Mouse (Mus musculus) intestine, embryonic 14.5 days (tissue): Measurements from ENCODE around the gene Agk. TPM values are rescaled to one million over a fixed set of nuclear protein-coding genes. Genes with fewer than 3 reads are reported as not detected.
A peak's percentile ranks its signal among the peaks of the same experiment; 100 is the strongest.

ENCODE experiments used
- ATAC-seq: fragments of 200-750 bp; cut with Nextera tagmentation; replicated peaks from 2 replicates; pipeline ENCODE4 v1.8.0; 2017; ENCODE audit warnings: low read depth, moderate number of reproducible peaks, moderate TSS enrichment, moderate library complexity; ENCODE audit not compliant: low FRiP score, low TSS enrichment
- DNase-seq: peaks from one replicate; pipeline ENCODE4 v3.0.0-alpha.2; 2018; ENCODE audit warnings: low spot score
- H3K27ac ChIP-seq: fragments of 300-500 bp; sonication (generic); 2 replicates; pipeline ENCODE4 v1.5.1; 2014; ENCODE audit warnings: low read depth, mild to moderate bottlenecking, control low read depth
- H3K27me3 ChIP-seq: fragments of 300-500 bp; sonication (generic); replicated peaks from 2 replicates; pipeline ENCODE4 v1.6.1; 2014; ENCODE audit warnings: low read length, control low read depth; ENCODE audit not compliant: control insufficient read depth, insufficient read depth
- H3K36me3 ChIP-seq: fragments of 300-500 bp; sonication (generic); 2 replicates; pipeline ENCODE4 v1.6.1; 2014; ENCODE audit warnings: low read length, control low read depth; ENCODE audit not compliant: control insufficient read depth, insufficient read depth
- H3K4me1 ChIP-seq: fragments of 300-500 bp; sonication (generic); replicated peaks from 2 replicates; pipeline ENCODE4 v1.6.1; 2014; ENCODE audit warnings: low read length, control low read depth, mixed read lengths; ENCODE audit not compliant: control insufficient read depth, insufficient read depth
- H3K4me2 ChIP-seq: fragments of 300-500 bp; sonication (generic); 2 replicates; pipeline ENCODE4 v1.6.1; 2014; ENCODE audit warnings: low read length
- H3K4me3 ChIP-seq: fragments of 300-500 bp; sonication (generic); 2 replicates; pipeline ENCODE4 v1.5.1; 2014; ENCODE audit warnings: low read depth, low read length, control low read depth, mixed read lengths
- H3K9ac ChIP-seq: fragments of 300-500 bp; sonication (generic); 2 replicates; pipeline ENCODE4 v1.6.1; 2014; ENCODE audit warnings: mild to moderate bottlenecking, low read length
- H3K9me3 ChIP-seq: fragments of 300-500 bp; sonication (generic); 2 replicates; pipeline ENCODE4 v1.6.1; 2016; ENCODE audit warnings: low read length, control low read depth; ENCODE audit not compliant: control insufficient read depth
- WGBS: fragments of 180-500 bp; shearing (Covaris S2); extraction: QIAGEN DNeasy Blood & Tissue Kit; methylation state at CpG from one replicate; pipeline ENCODE4 v1.1.7; 2014; 5-methylcytosine and 5-hydroxymethylcytosine counted together
- polyA plus RNA-seq: library from polyadenylated mRNA; unstranded; fragments of >200 nt; fragmentation: Nextera tagmentation; extraction: Ambion mirVana; gene quantifications from 2 replicates; pipeline ENCODE4 v1.2.1, GENCODE M21; 2014

The Agk gene
- polyA plus RNA-seq = 41.4 and 46.7 TPM in 2 replicates

- peak within 1 kb of the TSS; percentile 80 for H3K27ac ChIP-seq
- WGBS = 3% methylated on average over 52 of the region's 52 CpGs
- peak within 1 kb of the TSS; percentile 67 for H3K4me3 ChIP-seq
- DNase-seq = peak; percentile 93
- ATAC-seq = peak; percentile 96
- no peaks in the 10 kb centered on the region for H3K27me3 ChIP-seq
- peaks cover 9% of the 10 kb centered on the region for H3K36me3 ChIP-seq
- peak within 1 kb of the TSS; percentile 81 for H3K9ac ChIP-seq
- H3K4me1 ChIP-seq = no peaks in the 10 kb centered on the region; the same call in 1 of the 2 replicates
- H3K9me3 ChIP-seq = no peaks in the 10 kb centered on the region
- peak within 1 kb of the TSS; percentile 62 for H3K4me2 ChIP-seq
Measured at GRCm38 (mm10) chr6:40324897-40325841, at the start of gene Agk. TSS of gene Agk (plus strand) at chr6:40325172.

- 82% methylated on average over 5 of the region's 5 CpGs for whole genome bisulfite sequencing
- ATAC-seq = no peak
- Histone ChIP-seq H3K36me3 (no peaks in the 10 kb centered on the region), H3K9me3 (no peaks in the 10 kb centered on the region), H3K27ac (no peak overlapping the region), H3K4me1 (no peaks in the 10 kb centered on the region), H3K4me2 (no peak overlapping the region), H3K4me3 (no peak overlapping the region), H3K9ac (no peak overlapping the region), H3K27me3 (no peaks in the 10 kb centered on the region)
- no peak for DNase-seq
Measured at GRCm38 (mm10) chr6:40300707-40301106, 24.3 kb upstream of the Agk start.

- no peak overlapping the region for H3K4me3 ChIP-seq
- H3K36me3 ChIP-seq = no peaks in the 10 kb centered on the region
- 13% methylated on average over 6 of the region's 6 CpGs for WGBS
- H3K27ac ChIP-seq = no peak overlapping the region
- H3K4me1 ChIP-seq = no peaks in the 10 kb centered on the region
- H3K4me2 ChIP-seq = no peak overlapping the region
- H3K9ac ChIP-seq = no peak overlapping the region
- ATAC-seq = no peak
- DNase-seq = peak; percentile 66
- H3K27me3 ChIP-seq = no peaks in the 10 kb centered on the region
- no peaks in the 10 kb centered on the region for H3K9me3 ChIP-seq
Measured at GRCm38 (mm10) chr6:40303379-40303778, 21.6 kb upstream of the Agk start.

- ATAC-seq = no peak
- no peak overlapping the region for H3K27ac ChIP-seq
- no peaks in the 10 kb centered on the region for H3K4me1 ChIP-seq
- no peak for DNase-seq
- H3K9ac ChIP-seq = no peak overlapping the region
- no peak overlapping the region for H3K4me3 ChIP-seq
- H3K36me3 ChIP-seq = no peaks in the 10 kb centered on the region
- H3K27me3 ChIP-seq = no peaks in the 10 kb centered on the region
- no peaks in the 10 kb centered on the region for H3K9me3 ChIP-seq
- H3K4me2 ChIP-seq = no peak overlapping the region
Measured at GRCm38 (mm10) chr6:40304972-40305371, 20.0 kb upstream of the Agk start.

GRCm38 (mm10) chr6:40326341-40326740 is 1.4 kb downstream of the Agk start:
- H3K9ac ChIP-seq = no peak overlapping the region
- no peaks in the 10 kb centered on the region for H3K9me3 ChIP-seq
- peaks cover 10% of the 10 kb centered on the region for H3K36me3 ChIP-seq
- ATAC-seq = no peak
- no peak for DNase-seq
- WGBS = 85% methylated on average over 8 of the region's 8 CpGs
- no peaks in the 10 kb centered on the region for H3K27me3 ChIP-seq
- H3K4me1 ChIP-seq = no peaks in the 10 kb centered on the region; the same call in 1 of the 2 replicates
- no peak overlapping the region; the same call in 1 of the 2 replicates for H3K4me3 ChIP-seq
- H3K4me2 ChIP-seq = peak overlapping the region; percentile 62
- H3K27ac ChIP-seq = no peak overlapping the region

GRCm38 (mm10) chr6:40333497-40333896 is 8.5 kb downstream of the Agk start:
- Histone ChIP-seq H3K9ac (no peak overlapping the region), H3K27me3 (no peaks in the 10 kb centered on the region), H3K27ac (no peak overlapping the region), H3K4me3 (no peak overlapping the region), H3K4me2 (no peak overlapping the region), H3K9me3 (no peaks in the 10 kb centered on the region), H3K36me3 (peaks cover 48% of the 10 kb centered on the region), H3K4me1 (no peaks in the 10 kb centered on the region)
- 52% methylated on average over 2 of the region's 2 CpGs for WGBS
- ATAC-seq (no peak), DNase-seq (no peak)

GRCm38 (mm10) chr6:40336735-40337731 is 12.1 kb downstream of the Agk start:
- DNase-seq = no peak
- H3K4me2 ChIP-seq = no peak overlapping the region

GRCm38 (mm10) chr6:40346959-40347771 is 22.2 kb downstream of the Agk start:
- Histone ChIP-seq H3K4me1 (no peaks in the 10 kb centered on the region), H3K9ac (no peak overlapping the region), H3K9me3 (no peaks in the 10 kb centered on the region), H3K4me2 (no peak overlapping the region), H3K27ac (no peak overlapping the region), H3K27me3 (no peaks in the 10 kb centered on the region), H3K4me3 (no peak overlapping the region), H3K36me3 (no peaks in the 10 kb centered on the region)
- 57% methylated on average over 10 of the region's 10 CpGs for WGBS
- DNase-seq = peak; percentile 52
- no peak for ATAC-seq

More at GRCm38 (mm10) chr6:40336735-40337731, 12.1 kb downstream of the Agk start:
- peaks cover 34% of the 10 kb centered on the region for H3K36me3 ChIP-seq
- no peaks in the 10 kb centered on the region for H3K9me3 ChIP-seq
- H3K4me3 ChIP-seq = no peak overlapping the region
- H3K27me3 ChIP-seq = no peaks in the 10 kb centered on the region
- no peak overlapping the region for H3K9ac ChIP-seq
- no peak for ATAC-seq
- WGBS = 90% methylated on average over 6 of the region's 6 CpGs
- no peak overlapping the region for H3K27ac ChIP-seq
- no peaks in the 10 kb centered on the region for H3K4me1 ChIP-seq
